Mouse (Mus musculus): Measurements from ENCODE around the gene Suco. TPM values are rescaled to one million over a fixed set of nuclear protein-coding genes. Genes with fewer than 3 reads are reported as not detected.

Gene Suco
- total and polyA plus RNA-seq, 2 experiments from 2014 or later: 18.5 to 39.6 TPM

DNA sequence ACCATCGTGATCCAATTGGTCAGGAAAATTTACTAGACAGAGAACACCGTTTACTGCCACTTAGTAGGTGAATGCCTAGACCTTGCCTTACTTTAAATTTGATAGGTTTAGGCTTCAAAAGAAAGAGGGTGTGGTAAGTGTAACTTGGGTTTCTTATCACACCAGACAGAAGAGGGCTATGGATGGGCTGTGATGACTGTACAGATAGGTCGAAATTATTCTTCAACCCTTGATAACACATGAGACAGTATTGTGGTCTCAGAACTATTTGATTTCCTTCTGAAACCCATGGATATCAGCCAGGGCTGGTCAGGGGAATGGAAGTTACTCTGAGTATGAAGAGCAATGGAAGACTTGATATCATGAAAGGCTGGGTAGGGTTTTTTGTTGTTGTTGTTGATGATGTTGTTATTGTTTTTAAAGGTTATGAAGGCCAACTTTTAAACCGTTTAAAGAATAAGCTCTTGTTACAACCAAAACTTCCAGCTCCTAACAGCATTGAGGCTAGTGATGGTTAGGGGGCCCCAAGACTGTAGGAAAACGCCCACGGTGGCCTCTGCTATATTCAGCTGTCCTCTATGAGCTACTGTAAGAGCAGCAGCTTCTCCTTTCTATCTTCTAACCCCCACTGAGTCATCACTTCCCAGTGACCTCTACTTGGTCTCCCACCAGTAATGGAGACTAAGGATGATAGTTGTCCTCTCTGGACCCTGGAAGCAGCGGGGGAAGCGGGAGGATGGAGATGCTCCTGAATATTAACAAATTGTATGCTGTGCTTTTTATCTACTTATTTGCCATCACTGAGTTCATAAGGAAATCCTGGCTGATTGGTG is 84.4 kb downstream of the Suco start:
- WGBS: 87% methylated on average over 8 of the region's 8 CpGs
- DNase-seq (no peak), ATAC-seq (no peak)
- Histone ChIP-seq H3K4me1 (ENCODE audit: insufficient read depth) (no peaks in the 10 kb centered on the region), H3K36me3 (ENCODE audit: insufficient read depth) (no peaks in the 10 kb centered on the region), H3K27ac (ENCODE audit: low read depth, low read length) (no peak overlapping the region), H3K9ac (no peak overlapping the region), H3K4me2 (ENCODE audit: low read depth) (no peak overlapping the region), H3K4me3 (ENCODE audit: low read depth, low read length) (no peak overlapping the region), H3K9me3 (ENCODE audit: low read length) (no peaks in the 10 kb centered on the region), H3K27me3 (ENCODE audit: insufficient read depth, low read length) (no peaks in the 10 kb centered on the region)
- no peak for TF ChIP-seq CTCF (IDR thresholded peaks at IDR 0.05; ENCODE audit: low read depth)

DNA sequence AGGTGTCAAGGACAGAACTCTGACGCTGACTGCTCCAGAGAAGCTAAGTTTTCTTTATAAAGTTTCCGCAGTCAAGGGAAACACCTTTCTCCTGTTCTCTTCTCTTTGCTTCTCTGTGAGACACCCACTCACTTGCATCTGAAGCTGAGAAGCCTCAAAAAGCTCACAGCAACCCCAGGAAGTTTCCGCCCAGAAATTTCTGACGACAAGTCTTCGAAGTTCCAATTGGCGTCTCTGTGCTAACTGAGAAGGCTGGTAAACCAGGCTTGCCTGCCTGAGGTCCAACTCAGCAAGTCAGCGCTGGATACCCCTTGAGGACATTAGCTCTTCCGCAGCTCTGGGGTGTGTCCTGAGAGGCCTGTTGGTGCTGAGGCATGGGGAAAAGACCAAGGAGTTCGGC is 88.1 kb downstream of the Suco start, which contains the start of gene Fasl:
TSS of gene Fasl (minus strand) at position 157 of the 400 bp plus-strand sequence.
- WGBS: 87% methylated on average over 9 of the region's 9 CpGs
- no peaks in the 10 kb centered on the region for H3K27me3 ChIP-seq (ENCODE audit: insufficient read depth, low read length)
- no peak within 1 kb of the TSS for H3K4me3 ChIP-seq (ENCODE audit: low read depth, low read length)
- H3K9ac ChIP-seq: no peak within 1 kb of the TSS
- ATAC-seq (no peak), DNase-seq (no peak)
- H3K36me3 ChIP-seq (ENCODE audit: insufficient read depth): no peaks in the 10 kb centered on the region
- H3K9me3 ChIP-seq (ENCODE audit: low read length): no peaks in the 10 kb centered on the region
- H3K4me2 ChIP-seq (ENCODE audit: low read depth): no peak within 1 kb of the TSS
- H3K27ac ChIP-seq (ENCODE audit: low read depth, low read length): no peak within 1 kb of the TSS
- no peaks in the 10 kb centered on the region for H3K4me1 ChIP-seq (ENCODE audit: insufficient read depth)
- no peak for TF ChIP-seq CTCF (IDR thresholded peaks at IDR 0.05; ENCODE audit: low read depth)

DNA sequence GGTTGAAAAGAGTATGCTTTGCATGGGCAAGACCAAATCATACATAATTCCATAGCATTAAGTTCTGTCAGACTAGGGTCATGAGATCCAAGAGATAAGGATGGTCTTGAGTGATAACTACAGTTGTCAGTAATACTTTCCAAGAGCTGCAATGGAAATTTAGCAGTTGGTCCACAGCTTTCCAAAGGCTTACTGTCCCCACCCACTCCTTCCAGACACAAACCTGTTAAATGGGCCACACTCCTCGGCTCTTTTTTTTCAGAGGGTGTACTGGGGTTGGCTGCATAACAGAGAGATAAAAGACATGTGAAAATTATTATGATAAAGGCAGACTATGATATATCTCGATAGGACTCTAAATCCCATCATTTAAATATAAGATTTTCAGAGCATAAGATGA is 93.8 kb downstream of the Suco start:
- ATAC-seq: no peak
- Histone ChIP-seq H3K9me3 (ENCODE audit: low read length) (no peaks in the 10 kb centered on the region), H3K9ac (no peak overlapping the region), H3K4me2 (ENCODE audit: low read depth) (no peak overlapping the region), H3K36me3 (ENCODE audit: insufficient read depth) (no peaks in the 10 kb centered on the region), H3K27ac (ENCODE audit: low read depth, low read length) (no peak overlapping the region), H3K4me3 (ENCODE audit: low read depth, low read length) (no peak overlapping the region), H3K27me3 (ENCODE audit: insufficient read depth, low read length) (no peaks in the 10 kb centered on the region), H3K4me1 (ENCODE audit: insufficient read depth) (no peaks in the 10 kb centered on the region)
- no peak for TF ChIP-seq CTCF (IDR thresholded peaks at IDR 0.05; ENCODE audit: low read depth)
- 88% methylated on average over 2 of the region's 2 CpGs for WGBS
- DNase-seq: no peak

DNA sequence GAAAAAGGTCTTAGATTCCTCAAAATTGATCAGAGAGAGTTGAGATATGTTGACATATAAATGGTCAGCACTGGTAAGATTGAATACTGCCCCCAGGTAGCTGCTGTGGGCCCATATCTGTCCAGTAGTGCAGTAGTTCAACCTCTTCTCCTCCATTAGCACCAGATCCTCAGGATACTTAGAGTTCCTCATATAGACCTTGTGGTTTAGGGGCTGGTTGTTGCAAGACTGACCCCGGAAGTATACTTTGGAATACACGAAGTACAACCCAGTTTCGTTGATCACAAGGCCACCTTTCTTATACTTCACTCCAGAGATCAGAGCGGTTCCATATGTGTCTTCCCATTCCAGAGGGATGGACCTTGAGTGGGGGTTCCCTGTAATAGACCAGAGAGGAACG is 94.9 kb downstream of the Suco start:
- DNase-seq (no peak), ATAC-seq (no peak)
- H3K4me3 ChIP-seq (ENCODE audit: low read depth, low read length): no peak overlapping the region
- TF ChIP-seq CTCF (IDR thresholded peaks at IDR 0.05; ENCODE audit: low read depth): no peak
- H3K4me2 ChIP-seq (ENCODE audit: low read depth): no peak overlapping the region
- no peaks in the 10 kb centered on the region for H3K36me3 ChIP-seq (ENCODE audit: insufficient read depth)
- 88% methylated on average over 5 of the region's 5 CpGs for WGBS
- no peak overlapping the region for H3K9ac ChIP-seq
- H3K27me3 ChIP-seq (ENCODE audit: insufficient read depth, low read length): no peaks in the 10 kb centered on the region
- H3K9me3 ChIP-seq (ENCODE audit: low read length): no peaks in the 10 kb centered on the region
- no peaks in the 10 kb centered on the region for H3K4me1 ChIP-seq (ENCODE audit: insufficient read depth)
- no peak overlapping the region for H3K27ac ChIP-seq (ENCODE audit: low read depth, low read length)

DNA sequence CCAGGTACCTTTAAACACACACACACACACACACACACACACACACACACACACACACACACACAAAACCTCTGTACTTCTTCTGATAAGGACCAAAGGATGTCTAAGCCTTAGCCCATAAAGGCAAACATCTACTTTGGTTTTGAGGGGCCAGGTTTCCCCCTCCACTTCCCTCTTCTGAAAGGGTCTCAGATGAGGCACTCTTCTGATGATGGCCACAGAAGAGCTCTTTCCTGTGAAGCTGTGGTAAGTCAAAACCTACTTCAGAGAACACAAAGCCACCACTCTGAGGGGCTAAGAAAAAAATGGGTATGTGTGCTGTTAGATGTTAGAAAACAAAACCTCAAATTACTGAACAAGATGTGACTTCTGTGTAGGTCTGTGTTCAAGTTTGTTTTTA is 97.4 kb downstream of the Suco start:
- Histone ChIP-seq H3K4me3 (ENCODE audit: low read depth, low read length) (no peak overlapping the region), H3K27ac (ENCODE audit: low read depth, low read length) (no peak overlapping the region), H3K4me2 (ENCODE audit: low read depth) (no peak overlapping the region), H3K9ac (no peak overlapping the region), H3K27me3 (ENCODE audit: insufficient read depth, low read length) (no peaks in the 10 kb centered on the region), H3K9me3 (ENCODE audit: low read length) (no peaks in the 10 kb centered on the region), H3K4me1 (ENCODE audit: insufficient read depth) (no peaks in the 10 kb centered on the region), H3K36me3 (ENCODE audit: insufficient read depth) (no peaks in the 10 kb centered on the region)
- DNase-seq (no peak), ATAC-seq (no peak)
- TF ChIP-seq CTCF (IDR thresholded peaks at IDR 0.05; ENCODE audit: low read depth): no peak

DNA sequence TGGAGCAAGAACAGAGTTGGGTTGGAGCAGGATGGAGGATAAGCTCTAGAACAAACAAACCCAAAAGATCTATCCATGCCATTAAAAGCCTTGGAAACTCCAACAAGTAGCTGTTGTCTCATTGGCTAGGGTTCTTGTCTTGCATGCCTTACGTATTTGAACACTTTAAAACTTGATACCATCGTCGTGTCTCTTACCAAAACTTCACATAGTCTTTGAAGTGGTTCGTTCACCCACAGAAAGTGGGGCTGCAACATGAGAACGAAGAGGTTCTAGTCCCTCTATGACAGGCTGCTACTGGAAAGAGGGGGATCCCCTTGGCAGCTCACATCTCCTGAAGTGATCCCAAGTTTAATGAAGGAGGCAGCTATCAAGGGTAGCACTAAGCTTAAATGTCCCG is 101.3 kb downstream of the Suco start:
- H3K9me3 ChIP-seq (ENCODE audit: low read length): no peaks in the 10 kb centered on the region
- no peaks in the 10 kb centered on the region for H3K27me3 ChIP-seq (ENCODE audit: insufficient read depth, low read length)
- WGBS: 86% methylated on average over 6 of the region's 6 CpGs
- no peak overlapping the region for H3K4me2 ChIP-seq (ENCODE audit: low read depth)
- DNase-seq (no peak), ATAC-seq (no peak)
- no peak overlapping the region for H3K27ac ChIP-seq (ENCODE audit: low read depth, low read length)
- no peak overlapping the region for H3K4me3 ChIP-seq (ENCODE audit: low read depth, low read length)
- H3K36me3 ChIP-seq (ENCODE audit: insufficient read depth): no peaks in the 10 kb centered on the region
- H3K9ac ChIP-seq: no peak overlapping the region
- no peak for TF ChIP-seq CTCF (IDR thresholded peaks at IDR 0.05; ENCODE audit: low read depth)
- no peaks in the 10 kb centered on the region for H3K4me1 ChIP-seq (ENCODE audit: insufficient read depth)

DNA sequence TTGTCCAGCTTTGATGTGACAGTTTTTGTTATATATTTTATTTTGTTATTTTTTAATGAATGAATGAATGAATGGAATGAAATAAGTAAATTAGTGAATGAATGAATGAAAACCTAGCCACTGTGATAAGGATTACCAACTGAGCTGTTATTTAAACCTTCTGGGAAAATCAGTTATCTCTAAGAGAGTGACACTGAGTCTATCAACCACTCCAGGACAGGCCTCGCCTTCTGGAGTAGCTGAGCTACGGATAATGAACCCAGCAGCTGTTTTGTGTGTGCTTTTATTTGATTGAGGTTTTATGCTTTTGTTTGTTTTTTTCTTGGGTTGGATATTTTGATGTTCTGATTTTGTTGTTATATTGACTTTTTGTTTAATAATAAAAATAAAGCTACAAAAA is 105.2 kb downstream of the Suco start:
- Histone ChIP-seq H3K4me2 (ENCODE audit: low read depth) (no peak overlapping the region), H3K4me3 (ENCODE audit: low read depth, low read length) (no peak overlapping the region), H3K36me3 (ENCODE audit: insufficient read depth) (no peaks in the 10 kb centered on the region), H3K27ac (ENCODE audit: low read depth, low read length) (no peak overlapping the region), H3K9me3 (ENCODE audit: low read length) (no peaks in the 10 kb centered on the region), H3K27me3 (ENCODE audit: insufficient read depth, low read length) (no peaks in the 10 kb centered on the region), H3K4me1 (ENCODE audit: insufficient read depth) (no peaks in the 10 kb centered on the region), H3K9ac (no peak overlapping the region)
- TF ChIP-seq CTCF (IDR thresholded peaks at IDR 0.05; ENCODE audit: low read depth): no peak
- no peak for DNase-seq
- no peak for ATAC-seq
- WGBS: 83% methylated on average over 2 of the region's 2 CpGs

Data from forebrain, postnatal 0 days (tissue).